Mouse (Mus musculus) embryonic facial prominence, embryonic 14.5 days (tissue): ENCODE data around the gene Ankrd6. TPM values are rescaled to one million over a fixed set of nuclear protein-coding genes. Genes with fewer than 3 reads are reported as not detected.
"Not testable (repeated sequence)": the region's sequence is repeated elsewhere in the genome, so short reads cannot be mapped to it uniquely, and the experiment has no call there.

ENCODE experiments used
- ATAC-seq: fragments of 200-750 bp; cut with Nextera tagmentation; 2 replicates; pipeline ENCODE4 v1.8.0; 2017; ENCODE audit warnings: low read depth, moderate number of reproducible peaks, moderate TSS enrichment
- DNase-seq: peaks from one replicate; pipeline ENCODE4 v3.0.0-alpha.2; 2015; ENCODE audit warnings: low spot score
- H3K27ac ChIP-seq: fragments of 300-500 bp; sonication (generic); replicated peaks from 2 replicates; pipeline ENCODE4 v1.5.1; 2014; ENCODE audit warnings: low read depth, mild to moderate bottlenecking, low read length, moderate library complexity
- H3K27me3 ChIP-seq: fragments of 300-500 bp; sonication (generic); replicated peaks from 2 replicates; pipeline ENCODE4 v1.6.1; 2014; ENCODE audit warnings: low read length; ENCODE audit not compliant: control insufficient read depth, insufficient read depth
- H3K36me3 ChIP-seq: fragments of 300-500 bp; sonication (generic); 2 replicates; pipeline ENCODE4 v1.6.1; 2014; ENCODE audit warnings: low read length, mixed read lengths; ENCODE audit not compliant: control insufficient read depth, insufficient read depth
- H3K4me1 ChIP-seq: fragments of 300-500 bp; sonication (generic); 2 replicates; pipeline ENCODE4 v1.6.1; 2014; ENCODE audit warnings: antibody characterized with exemption, low read length; ENCODE audit not compliant: control insufficient read depth, insufficient read depth
- H3K4me2 ChIP-seq: fragments of 300-500 bp; sonication (generic); 2 replicates; pipeline ENCODE4 v1.6.1; 2014; ENCODE audit warnings: low read depth, mild to moderate bottlenecking, low read length, moderate library complexity, mixed read lengths
- H3K4me3 ChIP-seq: fragments of 300-500 bp; sonication (generic); 2 replicates; pipeline ENCODE4 v1.5.1; 2014; ENCODE audit warnings: low read depth, mild to moderate bottlenecking, low read length
- H3K9ac ChIP-seq: fragments of 300-500 bp; sonication (generic); 2 replicates; pipeline ENCODE4 v1.6.1; 2014; ENCODE audit warnings: low read depth, mild to moderate bottlenecking, low read length, moderate library complexity, mixed read lengths
- H3K9me3 ChIP-seq: fragments of 300-500 bp; sonication (generic); 2 replicates; pipeline ENCODE4 v1.6.1; 2016; ENCODE audit warnings: low read length; ENCODE audit not compliant: control insufficient read depth
- WGBS: fragments of 180-500 bp; shearing (Covaris S2); extraction: QIAGEN DNeasy Blood & Tissue Kit; methylation state at CpG from one replicate; pipeline ENCODE4 v1.1.7; 2014; 5-methylcytosine and 5-hydroxymethylcytosine counted together
- polyA plus RNA-seq: library from polyadenylated mRNA; unstranded; fragments of >200 nt; fragmentation: Nextera tagmentation; extraction: Ambion mirVana; gene quantifications from 2 replicates; pipeline ENCODE4 v1.2.1, GENCODE M21; 2014

The Ankrd6 gene
- polyA plus RNA-seq, 1 experiment from 2014 or later = 11.0 TPM

DNA sequence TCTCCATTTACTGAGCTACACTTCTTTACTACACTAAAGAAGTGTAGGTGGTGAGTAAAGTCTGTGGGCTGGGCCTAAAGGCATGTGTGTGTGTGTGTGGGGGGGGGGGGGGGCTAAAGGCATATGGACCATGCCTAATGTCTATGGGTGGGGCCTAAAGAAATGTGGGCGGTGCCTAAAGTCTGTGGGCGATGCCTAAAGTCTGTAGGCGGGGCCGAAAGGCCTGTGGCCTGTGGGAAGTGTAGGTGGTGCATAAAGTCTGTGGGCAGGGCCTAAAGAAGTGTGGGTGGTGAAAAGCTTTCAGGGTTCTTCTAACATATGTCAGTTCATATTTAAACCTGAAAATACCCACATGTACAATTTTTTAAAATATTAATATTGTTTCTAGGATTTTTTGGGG lies 26.7 kb upstream of the Ankrd6 start:
- Histone ChIP-seq H3K4me1 (no peaks in the 10 kb centered on the region), H3K9ac (no peak overlapping the region), H3K27me3 (peaks cover 7% of the 10 kb centered on the region; the same call in 1 of the 2 replicates), H3K9me3 (peaks cover 15% of the 10 kb centered on the region), H3K4me2 (no peak overlapping the region), H3K36me3 (no peaks in the 10 kb centered on the region), H3K4me3 (no peak overlapping the region), H3K27ac (no peak overlapping the region)
- ATAC-seq (no peak), DNase-seq (no peak)
- 80% methylated on average over 4 of the region's 4 CpGs for WGBS

GRCm38 (mm10) chr4:32964619-32965018 lies 14.0 kb upstream of the Ankrd6 start:
- not testable (repeated sequence) for H3K36me3 ChIP-seq, H3K9me3 ChIP-seq, H3K27me3 ChIP-seq, H3K27ac ChIP-seq, DNase-seq, H3K4me1 ChIP-seq, H3K4me2 ChIP-seq, ATAC-seq, H3K9ac ChIP-seq, H3K4me3 ChIP-seq
- 84% methylated on average over 19 of the region's 19 CpGs for WGBS

GRCm38 (mm10) chr4:32961394-32961793 lies 10.8 kb upstream of the Ankrd6 start:
- WGBS = 78% methylated on average over 3 of the region's 3 CpGs
- Histone ChIP-seq H3K27me3 (no peaks in the 10 kb centered on the region), H3K9me3 (no peaks in the 10 kb centered on the region), H3K4me1 (no peaks in the 10 kb centered on the region), H3K9ac (no peak overlapping the region), H3K27ac (no peak overlapping the region), H3K4me2 (no peak overlapping the region), H3K36me3 (no peaks in the 10 kb centered on the region), H3K4me3 (no peak overlapping the region)
- ATAC-seq (no peak), DNase-seq (no peak)

- DNase-seq = no peak
- Histone ChIP-seq H3K27me3 (0 out of 2 replicates have a peak, but pooled peaks cover 3% of the 10 kb centered on the region), H3K27ac (no peak overlapping the region), H3K36me3 (no peaks in the 10 kb centered on the region), H3K4me1 (no peaks in the 10 kb centered on the region), H3K4me2 (no peak overlapping the region), H3K9ac (no peak overlapping the region), H3K4me3 (no peak overlapping the region), H3K9me3 (no peaks in the 10 kb centered on the region)
- ATAC-seq = no peak
- WGBS = 36% methylated on average over 2 of the region's 2 CpGs
Measured at GRCm38 (mm10) chr4:32956423-32956822, 5.8 kb upstream of the Ankrd6 start.

DNA sequence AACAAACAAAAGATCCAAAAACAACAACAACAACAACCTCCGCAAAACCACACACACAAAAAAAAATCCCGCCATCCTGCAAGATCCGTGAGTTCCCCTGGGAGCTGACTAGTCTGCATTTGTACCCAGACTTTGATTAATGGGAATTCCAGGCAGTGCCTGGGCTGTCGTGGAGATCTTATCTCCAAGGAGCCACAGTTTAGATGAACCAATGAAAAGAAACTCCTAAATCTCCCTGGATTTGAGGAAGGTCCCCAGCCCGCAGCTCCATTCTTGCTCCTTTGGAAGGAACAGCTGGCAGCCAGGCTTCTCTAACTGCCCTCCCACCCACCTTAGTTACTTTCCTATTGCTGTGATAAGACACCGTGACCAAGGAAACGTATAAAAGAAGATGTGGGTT lies 2.0 kb upstream of the Ankrd6 start:
- H3K27me3 ChIP-seq = 0 out of 2 replicates have a peak, but pooled peaks cover 5% of the 10 kb centered on the region
- no peak overlapping the region for H3K9ac ChIP-seq
- H3K9me3 ChIP-seq = no peaks in the 10 kb centered on the region
- ATAC-seq (no peak), DNase-seq (peak; percentile 43)
- peak overlapping the region; percentile 93 for H3K4me2 ChIP-seq
- H3K4me3 ChIP-seq = peak overlapping the region; percentile 34; the same call in 1 of the 2 replicates
- WGBS = 13% methylated on average over 7 of the region's 7 CpGs
- H3K4me1 ChIP-seq = no peaks in the 10 kb centered on the region; the same call in 1 of the 2 replicates
- H3K27ac ChIP-seq = no peak overlapping the region
- no peaks in the 10 kb centered on the region for H3K36me3 ChIP-seq

DNA sequence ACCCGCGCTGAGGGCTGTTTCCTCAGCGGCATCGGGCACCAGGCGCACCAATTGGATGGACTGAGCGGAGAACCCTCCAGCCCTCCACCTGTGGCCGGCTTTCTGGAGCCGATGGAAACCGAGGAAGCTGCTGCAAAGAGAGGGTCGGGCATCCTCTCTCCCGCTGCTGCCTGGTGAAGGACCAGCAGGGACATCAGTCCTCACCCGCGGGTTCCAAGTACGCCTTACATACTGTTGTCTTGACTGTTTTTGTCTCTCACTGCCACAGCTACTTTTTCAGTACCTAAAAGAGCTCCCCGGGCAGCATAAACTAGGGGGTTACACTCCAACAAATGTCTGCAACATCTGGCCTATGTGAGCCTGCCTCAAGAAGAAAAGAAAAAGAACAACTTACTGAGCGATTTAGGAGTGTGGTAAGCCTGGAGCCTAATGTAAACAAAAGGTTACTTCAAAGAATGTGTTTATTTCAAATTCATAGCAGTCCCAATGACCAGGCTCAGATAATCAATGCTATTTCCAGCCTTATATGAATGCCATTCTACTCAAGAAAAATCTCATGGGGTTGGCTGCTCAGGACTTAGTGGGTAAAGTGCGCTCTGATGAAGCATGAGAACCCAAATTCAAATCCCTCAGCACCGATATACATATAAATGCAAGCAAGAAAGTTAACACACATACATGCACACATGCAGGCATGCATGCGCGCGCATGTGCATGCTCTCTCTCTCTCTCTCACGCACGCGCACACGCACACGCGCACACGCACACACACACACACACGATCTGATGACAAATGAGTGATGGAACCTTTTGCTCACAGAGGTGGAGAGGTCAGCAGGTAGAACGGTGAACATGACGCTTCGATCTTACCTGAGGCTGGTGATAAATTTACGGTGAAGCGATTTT lies 647 bp upstream of the Ankrd6 start:
- no peaks in the 10 kb centered on the region for H3K9me3 ChIP-seq
- H3K9ac ChIP-seq = peak overlapping the region; percentile 75
- no peaks in the 10 kb centered on the region for H3K36me3 ChIP-seq
- DNase-seq (peak; percentile 31), ATAC-seq (no peak; the same call in 1 of the 2 replicates)
- H3K4me1 ChIP-seq = no peaks in the 10 kb centered on the region; the same call in 1 of the 2 replicates
- H3K27me3 ChIP-seq = 0 out of 2 replicates have a peak, but pooled peaks cover 5% of the 10 kb centered on the region
- WGBS = 6% methylated on average over 26 of the region's 34 CpGs
- H3K4me3 ChIP-seq = peak overlapping the region; percentile 75
- peak overlapping the region; percentile 93 for H3K4me2 ChIP-seq
- no peak overlapping the region for H3K27ac ChIP-seq

DNA sequence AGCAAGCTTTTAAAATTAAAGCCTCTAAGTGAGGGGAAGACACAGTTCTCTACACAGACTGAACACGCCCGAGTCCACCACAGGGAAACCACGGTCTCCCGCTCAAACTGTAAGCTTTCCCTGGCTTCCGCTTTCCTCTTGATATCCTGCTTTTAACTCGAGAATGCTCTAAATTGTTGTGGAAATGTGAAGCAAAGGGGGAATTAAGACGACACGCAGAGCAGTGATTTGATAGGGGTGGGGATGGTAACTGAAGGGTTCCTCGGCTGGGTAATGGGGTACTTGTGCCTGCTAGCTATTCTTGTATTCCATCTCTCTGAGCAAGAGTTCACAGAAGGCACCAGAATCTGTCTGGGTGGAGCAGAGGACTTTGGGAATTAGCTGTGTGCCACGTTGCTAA lies 1.9 kb downstream of the Ankrd6 start:
- no peaks in the 10 kb centered on the region for H3K9me3 ChIP-seq
- DNase-seq (peak; percentile 54), ATAC-seq (no peak)
- WGBS = 29% methylated on average over 10 of the region's 10 CpGs
- no peaks in the 10 kb centered on the region; the same call in 1 of the 2 replicates for H3K4me1 ChIP-seq
- H3K9ac ChIP-seq = peak overlapping the region; percentile 5; the same call in 1 of the 2 replicates
- peak overlapping the region; percentile 34; the same call in 1 of the 2 replicates for H3K27ac ChIP-seq
- H3K4me2 ChIP-seq = peak overlapping the region; percentile 31
- 0 out of 2 replicates have a peak, but pooled peaks cover 5% of the 10 kb centered on the region for H3K27me3 ChIP-seq
- H3K4me3 ChIP-seq = no peak overlapping the region
- H3K36me3 ChIP-seq = no peaks in the 10 kb centered on the region

DNA sequence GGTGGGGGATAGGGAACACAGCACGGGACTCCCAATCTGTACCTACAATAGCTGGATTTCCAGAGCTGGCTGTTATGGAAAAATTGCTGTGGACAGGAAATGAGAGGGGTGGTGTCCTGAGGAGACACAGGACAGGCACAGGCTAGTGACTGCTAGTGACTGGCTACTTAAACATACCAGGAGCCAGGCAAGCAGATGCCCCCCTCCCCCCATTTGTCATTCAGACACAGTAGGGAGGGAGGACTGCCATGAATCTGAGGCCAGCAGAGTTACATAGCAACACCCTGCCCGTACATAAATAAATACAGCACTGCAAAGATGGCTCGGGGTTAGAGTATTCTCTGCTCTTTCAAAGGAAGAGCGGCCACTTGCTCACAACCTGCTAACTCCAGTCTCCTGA lies 3.0 kb downstream of the Ankrd6 start:
- ATAC-seq (no peak), DNase-seq (no peak)
- Histone ChIP-seq H3K27me3 (0 out of 2 replicates have a peak, but pooled peaks cover 5% of the 10 kb centered on the region), H3K4me2 (no peak overlapping the region), H3K4me1 (no peaks in the 10 kb centered on the region; the same call in 1 of the 2 replicates), H3K9me3 (no peaks in the 10 kb centered on the region), H3K4me3 (no peak overlapping the region), H3K36me3 (no peaks in the 10 kb centered on the region), H3K27ac (no peak overlapping the region), H3K9ac (no peak overlapping the region)
- WGBS = 31% methylated on average over 4 of the region's 4 CpGs
